Mouse (Mus musculus) neural tube, embryonic 15.5 days (tissue): ENCODE measurements around the gene Armh3. TPM values are rescaled to one million over a fixed set of nuclear protein-coding genes. Genes with fewer than 3 reads are reported as not detected.

Experiments
- ATAC-seq: fragments of 200-750 bp; cut with Nextera tagmentation; 2 replicates; pipeline ENCODE4 v1.8.0; 2017; ENCODE audit warnings: mild to moderate bottlenecking, moderate TSS enrichment, moderate library complexity; ENCODE audit not compliant: low FRiP score
- H3K27ac ChIP-seq: fragments of 300-500 bp; sonication (generic); replicated peaks from 2 replicates; pipeline ENCODE4 v1.5.1; 2015; ENCODE audit warnings: mild to moderate bottlenecking, inconsistent platforms
- H3K27me3 ChIP-seq: fragments of 300-500 bp; sonication (generic); replicated peaks from 2 replicates; pipeline ENCODE4 v1.6.1; 2015; ENCODE audit warnings: inconsistent platforms
- H3K36me3 ChIP-seq: fragments of 300-500 bp; sonication (generic); 2 replicates; pipeline ENCODE4 v1.6.1; 2015; ENCODE audit warnings: inconsistent platforms
- H3K4me1 ChIP-seq: fragments of 300-500 bp; sonication (generic); 2 replicates; pipeline ENCODE4 v1.6.1; 2015; ENCODE audit warnings: inconsistent platforms
- H3K4me2 ChIP-seq: fragments of 300-500 bp; sonication (generic); 2 replicates; pipeline ENCODE4 v1.6.1; 2015; ENCODE audit warnings: inconsistent platforms, mild to moderate bottlenecking, moderate library complexity
- H3K4me3 ChIP-seq: fragments of 300-500 bp; sonication (generic); replicated peaks from 2 replicates; pipeline ENCODE4 v1.5.1; 2015; ENCODE audit warnings: mild to moderate bottlenecking, inconsistent platforms
- H3K9ac ChIP-seq: fragments of 300-500 bp; sonication (generic); replicated peaks from 2 replicates; pipeline ENCODE4 v1.6.1; 2015; ENCODE audit warnings: mild to moderate bottlenecking, inconsistent platforms
- H3K9me3 ChIP-seq: fragments of 300-500 bp; sonication (generic); replicated peaks from 2 replicates; pipeline ENCODE4 v1.6.1; 2016; ENCODE audit warnings: inconsistent platforms
- WGBS: fragments of 180-500 bp; shearing (Covaris S2); methylation state at CpG from one replicate; pipeline ENCODE4 v1.1.7; 2015; ENCODE audit warnings: mixed read lengths; 5-methylcytosine and 5-hydroxymethylcytosine counted together
- polyA plus RNA-seq: library from polyadenylated mRNA; unstranded; fragments of >200 nt; fragmentation: Nextera tagmentation; extraction: Ambion mirVana; gene quantifications from 2 replicates; pipeline ENCODE4 v1.2.1, GENCODE M21; 2015

Gene Armh3
- polyA plus RNA-seq, 1 experiment from 2014 or later = 20.5 TPM

DNA sequence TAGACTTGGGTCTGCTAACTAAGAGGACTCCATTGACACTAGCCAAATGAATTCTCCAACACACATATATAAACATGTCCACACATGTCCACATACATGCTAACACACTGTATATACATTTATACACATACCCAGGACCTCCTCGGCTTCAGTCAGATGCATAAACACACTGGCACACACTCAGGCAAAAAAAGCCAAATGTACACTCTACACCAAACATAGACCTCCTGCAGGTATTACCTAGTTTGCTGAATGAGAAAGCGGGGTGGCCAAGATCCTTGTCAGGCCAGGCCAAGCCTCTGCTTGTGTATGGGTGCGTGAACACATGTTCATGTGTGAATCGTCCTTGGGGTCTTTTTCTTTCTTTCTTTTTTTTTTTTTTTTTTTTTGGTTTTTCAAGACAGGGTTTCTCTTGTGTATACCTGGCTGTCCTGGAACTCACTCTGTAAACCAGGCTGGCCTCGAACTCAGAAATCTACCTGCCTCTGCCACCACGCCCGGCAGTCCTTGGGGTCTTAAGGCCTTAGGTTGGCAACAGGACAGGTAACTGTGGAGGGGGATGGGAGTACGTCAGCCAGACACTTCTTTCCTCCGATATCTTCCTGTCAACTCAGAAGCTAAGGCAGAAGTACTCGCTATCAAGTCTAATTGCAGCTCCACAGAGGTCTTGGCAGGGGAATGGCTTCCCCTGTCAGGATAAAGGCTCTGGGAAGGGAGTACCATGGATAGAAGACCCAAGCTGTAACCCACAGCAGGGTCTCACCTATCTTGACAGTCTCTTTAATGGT lies 32.1 kb upstream of the Armh3 start:
- no peaks in the 10 kb centered on the region for H3K27me3 ChIP-seq
- peaks cover 41% of the 10 kb centered on the region for H3K36me3 ChIP-seq
- no peak overlapping the region for H3K4me2 ChIP-seq
- H3K27ac ChIP-seq = no peak overlapping the region
- H3K9ac ChIP-seq = no peak overlapping the region
- H3K9me3 ChIP-seq = no peaks in the 10 kb centered on the region
- H3K4me1 ChIP-seq = no peaks in the 10 kb centered on the region
- H3K4me3 ChIP-seq = no peak overlapping the region
- ATAC-seq = no peak
- whole genome bisulfite sequencing = 95% methylated on average over 10 of the region's 10 CpGs

GRCm38 (mm10) chr19:46029652-46030051 lies 31.4 kb upstream of the Armh3 start:
- ATAC-seq = no peak
- no peaks in the 10 kb centered on the region for H3K4me1 ChIP-seq
- no peaks in the 10 kb centered on the region for H3K9me3 ChIP-seq
- WGBS = 90% methylated on average over 1 of the region's 1 CpGs
- no peak overlapping the region for H3K4me3 ChIP-seq
- peaks cover 34% of the 10 kb centered on the region for H3K36me3 ChIP-seq
- no peak overlapping the region for H3K27ac ChIP-seq
- H3K27me3 ChIP-seq = no peaks in the 10 kb centered on the region
- H3K9ac ChIP-seq = no peak overlapping the region
- no peak overlapping the region for H3K4me2 ChIP-seq

GRCm38 (mm10) chr19:46028747-46029320 lies 30.5 kb upstream of the Armh3 start:
- 77% methylated on average over 11 of the region's 11 CpGs for WGBS
- Histone ChIP-seq H3K36me3 (peaks cover 25% of the 10 kb centered on the region), H3K27ac (no peak overlapping the region), H3K4me3 (no peak overlapping the region), H3K4me1 (no peaks in the 10 kb centered on the region), H3K4me2 (no peak overlapping the region), H3K9me3 (no peaks in the 10 kb centered on the region), H3K9ac (no peak overlapping the region), H3K27me3 (no peaks in the 10 kb centered on the region)
- no peak for ATAC-seq

DNA sequence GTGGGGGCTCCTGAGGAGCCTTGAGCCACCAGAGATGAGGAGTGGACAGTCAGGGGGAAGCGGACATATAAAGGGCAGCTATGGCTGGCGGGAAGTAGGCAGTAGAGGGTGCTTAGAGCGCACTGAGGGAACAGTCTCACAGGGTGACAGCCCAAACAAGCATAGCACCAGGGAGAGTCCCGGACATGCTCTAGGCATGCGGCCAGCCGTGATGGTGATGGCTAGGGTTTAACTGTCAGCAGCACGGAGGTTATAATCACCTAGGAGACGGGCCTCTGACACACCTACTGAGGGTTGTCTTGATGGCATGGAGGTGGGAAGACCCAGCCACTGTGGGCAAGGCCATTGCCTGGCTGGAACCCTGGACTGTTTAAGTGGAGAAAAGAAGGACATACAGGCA lies 28.3 kb upstream of the Armh3 start:
- no peak for ATAC-seq
- H3K9ac ChIP-seq = no peak overlapping the region
- H3K27me3 ChIP-seq = no peaks in the 10 kb centered on the region
- H3K36me3 ChIP-seq = peaks cover 4% of the 10 kb centered on the region; the same call in 1 of the 2 replicates
- H3K9me3 ChIP-seq = no peaks in the 10 kb centered on the region
- WGBS = 63% methylated on average over 8 of the region's 8 CpGs
- H3K4me2 ChIP-seq = no peak overlapping the region
- no peaks in the 10 kb centered on the region for H3K4me1 ChIP-seq
- H3K27ac ChIP-seq = no peak overlapping the region
- no peak overlapping the region for H3K4me3 ChIP-seq

GRCm38 (mm10) chr19:46024959-46025358 lies 26.7 kb upstream of the Armh3 start:
- Histone ChIP-seq H3K4me2 (no peak overlapping the region), H3K4me1 (no peaks in the 10 kb centered on the region), H3K27ac (no peak overlapping the region), H3K9ac (no peak overlapping the region), H3K36me3 (no peaks in the 10 kb centered on the region), H3K4me3 (no peak overlapping the region), H3K9me3 (no peaks in the 10 kb centered on the region), H3K27me3 (no peaks in the 10 kb centered on the region)
- ATAC-seq = no peak
- WGBS = 82% methylated on average over 6 of the region's 6 CpGs

GRCm38 (mm10) chr19:46016023-46016422 lies 17.7 kb upstream of the Armh3 start:
- H3K4me1 ChIP-seq = no peaks in the 10 kb centered on the region
- H3K9ac ChIP-seq = no peak overlapping the region
- no peak for ATAC-seq
- H3K36me3 ChIP-seq = no peaks in the 10 kb centered on the region
- 96% methylated on average over 2 of the region's 2 CpGs for WGBS
- no peaks in the 10 kb centered on the region for H3K27me3 ChIP-seq
- no peak overlapping the region for H3K4me2 ChIP-seq
- no peaks in the 10 kb centered on the region for H3K9me3 ChIP-seq
- no peak overlapping the region for H3K4me3 ChIP-seq
- H3K27ac ChIP-seq = no peak overlapping the region

DNA sequence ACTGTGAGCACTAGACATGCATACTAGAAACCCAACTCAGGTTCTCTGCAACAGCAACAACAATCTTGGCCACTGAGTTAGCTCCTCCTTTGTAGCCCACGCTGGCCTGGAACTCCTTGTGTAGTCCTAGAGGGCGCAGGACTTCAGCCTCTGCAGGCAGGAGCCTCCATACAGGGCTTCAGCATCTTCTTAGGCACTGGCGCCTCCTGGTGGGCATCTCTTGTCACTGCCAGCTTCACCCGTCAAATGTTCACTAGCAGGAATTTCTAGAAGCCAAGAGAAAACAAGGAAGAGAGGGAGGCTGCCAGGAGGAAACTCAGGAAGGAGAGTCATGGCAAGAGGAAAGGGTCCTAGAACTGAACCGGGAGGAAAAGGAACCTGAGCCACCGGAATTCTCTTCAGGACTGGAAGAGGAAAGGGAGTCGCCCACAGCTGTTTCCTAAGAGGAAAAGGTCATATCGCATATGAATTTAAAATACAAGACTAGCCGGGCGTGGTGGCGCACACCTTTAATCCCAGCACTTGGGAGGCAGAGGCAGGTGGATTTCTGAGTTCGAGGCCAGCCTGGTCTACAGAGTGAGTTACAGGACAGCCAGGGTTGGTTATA lies 16.4 kb upstream of the Armh3 start:
- WGBS = 39% methylated on average over 12 of the region's 12 CpGs
- no peak overlapping the region for H3K4me3 ChIP-seq
- H3K9ac ChIP-seq = no peak overlapping the region
- H3K4me1 ChIP-seq = no peaks in the 10 kb centered on the region
- H3K36me3 ChIP-seq = no peaks in the 10 kb centered on the region
- H3K27ac ChIP-seq = no peak overlapping the region
- no peaks in the 10 kb centered on the region for H3K9me3 ChIP-seq
- H3K27me3 ChIP-seq = no peaks in the 10 kb centered on the region
- ATAC-seq = no peak
- no peak overlapping the region for H3K4me2 ChIP-seq

DNA sequence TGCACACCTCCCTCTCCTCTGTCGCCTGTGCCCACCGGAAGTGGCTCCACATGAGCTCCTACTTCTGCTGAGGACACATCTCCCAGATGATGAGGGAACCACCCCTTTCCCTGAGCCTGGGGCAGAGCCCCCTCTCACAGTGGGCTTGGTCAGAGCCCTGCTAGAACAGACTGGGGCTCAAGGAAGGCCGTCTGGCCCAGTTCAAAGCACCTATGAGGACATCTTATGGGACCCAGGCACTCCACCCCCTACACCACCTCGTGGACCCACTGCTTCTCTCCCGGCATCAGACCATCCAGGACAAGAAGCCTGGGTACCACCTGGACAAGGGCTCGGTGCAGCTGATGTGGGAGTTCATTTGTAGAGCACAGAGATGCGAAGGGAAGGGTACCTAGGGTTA lies 7.4 kb upstream of the Armh3 start:
- Histone ChIP-seq H3K27ac (no peak overlapping the region), H3K36me3 (no peaks in the 10 kb centered on the region), H3K4me3 (no peak overlapping the region), H3K9ac (no peak overlapping the region), H3K4me2 (no peak overlapping the region), H3K9me3 (no peaks in the 10 kb centered on the region), H3K27me3 (peaks cover 3% of the 10 kb centered on the region; the same call in 1 of the 2 replicates), H3K4me1 (peaks cover 15% of the 10 kb centered on the region)
- 87% methylated on average over 7 of the region's 7 CpGs for WGBS
- ATAC-seq = no peak

DNA sequence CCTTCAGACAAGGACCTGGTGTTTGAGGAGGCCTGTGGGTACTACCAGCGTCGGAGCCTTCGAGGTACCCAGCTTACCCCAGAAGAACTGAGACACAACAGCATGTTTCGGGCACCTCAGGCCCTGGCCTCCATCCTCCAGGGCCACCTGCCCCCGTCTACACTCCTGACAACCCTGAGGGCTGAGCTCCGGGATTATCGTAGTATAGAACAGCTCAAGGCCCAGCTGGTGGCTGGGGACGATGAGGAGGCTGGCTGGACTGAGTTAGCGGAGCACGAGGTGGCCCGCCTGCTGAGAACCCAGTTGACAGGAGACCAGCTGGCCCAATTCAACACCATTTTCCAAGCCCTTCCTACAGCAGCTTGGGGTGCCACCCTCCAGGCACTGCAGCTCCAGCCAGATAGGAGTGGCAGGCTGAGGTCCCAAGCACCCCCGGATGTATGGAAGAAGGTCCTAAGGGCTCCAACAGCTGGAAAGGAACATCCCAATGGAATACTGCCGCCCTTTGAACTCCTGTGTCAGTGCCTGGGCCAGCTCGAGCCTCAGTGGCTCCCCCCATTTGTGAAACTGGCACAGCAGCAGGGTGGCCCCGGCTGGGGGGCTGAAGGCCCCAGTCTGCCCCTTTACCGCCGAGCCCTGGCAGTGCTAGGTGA lies 6.7 kb upstream of the Armh3 start:
- Histone ChIP-seq H3K4me1 (peaks cover 15% of the 10 kb centered on the region), H3K27me3 (peaks cover 3% of the 10 kb centered on the region; the same call in 1 of the 2 replicates), H3K36me3 (no peaks in the 10 kb centered on the region), H3K4me2 (no peak overlapping the region), H3K9ac (no peak overlapping the region), H3K27ac (no peak overlapping the region), H3K9me3 (no peaks in the 10 kb centered on the region), H3K4me3 (no peak overlapping the region)
- WGBS = 77% methylated on average over 17 of the region's 17 CpGs
- ATAC-seq = no peak

DNA sequence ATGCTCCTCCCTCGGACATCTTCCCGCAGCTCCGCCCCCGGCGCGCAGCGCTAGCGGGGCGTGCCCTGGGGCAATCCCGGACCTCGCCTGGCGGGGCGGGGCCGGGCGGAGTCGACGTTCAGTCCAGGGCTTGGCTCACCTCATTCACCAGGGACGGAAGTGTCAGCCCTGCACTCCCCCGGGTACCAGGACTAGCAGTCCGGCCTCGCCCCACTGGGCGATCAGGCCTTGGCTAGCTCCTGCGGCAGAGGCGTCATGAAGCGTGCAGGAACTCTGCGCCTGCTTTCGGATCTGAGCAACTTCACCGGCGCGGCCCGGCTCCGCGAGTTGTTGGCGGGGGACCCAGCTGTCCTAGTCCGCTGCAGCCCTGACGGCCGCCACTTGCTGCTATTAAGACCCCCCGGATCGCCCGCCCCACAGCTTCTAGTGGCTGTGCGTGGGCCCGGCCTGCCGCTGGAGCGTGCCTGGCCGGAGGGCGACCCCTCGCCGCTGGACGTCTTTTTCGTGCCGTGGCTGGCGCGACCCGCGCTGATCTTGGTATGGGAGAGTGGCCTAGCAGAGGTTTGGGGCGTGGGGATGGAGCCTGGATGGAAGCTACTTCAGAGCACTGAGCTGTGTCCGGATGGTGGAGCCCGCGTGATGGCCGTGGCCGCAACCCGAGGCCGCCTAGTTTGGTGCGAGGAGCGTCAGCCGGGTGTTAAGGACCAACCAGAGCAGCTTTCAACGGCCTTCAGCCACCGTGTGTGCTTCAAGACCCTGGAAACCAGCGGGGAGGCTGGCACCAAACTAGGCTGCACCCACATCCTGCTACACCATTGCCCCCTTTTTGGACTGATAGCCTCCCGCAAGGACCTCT lies 5.3 kb upstream of the Armh3 start, which contains the start of gene Hps6:
Gene Hps6, plus strand, starts transcription at position 138 of the 856 bp plus-strand sequence.
- Histone ChIP-seq H3K9ac (peak within 1 kb of the TSS; percentile 63), H3K4me2 (peak within 1 kb of the TSS; percentile 96), H3K4me3 (peak within 1 kb of the TSS; percentile 57), H3K9me3 (no peaks in the 10 kb centered on the region), H3K27ac (no peak within 1 kb of the TSS; the same call in 1 of the 2 replicates), H3K36me3 (no peaks in the 10 kb centered on the region), H3K27me3 (peaks cover 3% of the 10 kb centered on the region; the same call in 1 of the 2 replicates), H3K4me1 (peaks cover 19% of the 10 kb centered on the region)
- 1% methylated on average over 70 of the region's 70 CpGs for WGBS
- peak; percentile 54 for ATAC-seq

DNA sequence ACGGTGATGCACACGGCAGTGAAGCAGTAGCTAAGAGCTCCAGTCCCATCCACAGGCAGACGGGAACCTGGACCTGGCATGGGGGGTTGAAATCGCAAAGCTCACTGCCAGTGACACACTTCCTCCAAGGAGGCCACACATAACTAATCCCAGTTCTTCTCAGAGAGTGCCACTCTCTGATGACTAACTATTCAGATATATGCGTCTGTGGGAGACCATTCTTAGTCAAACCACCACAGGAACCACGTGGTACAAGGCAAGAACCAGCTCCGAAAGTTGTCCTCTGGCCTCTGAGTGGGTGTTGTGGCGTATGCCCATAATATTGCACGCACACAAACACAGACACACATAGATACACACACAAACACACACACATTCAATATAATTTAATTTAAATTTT lies 4.0 kb upstream of the Armh3 start:
- peaks cover 24% of the 10 kb centered on the region for H3K4me1 ChIP-seq
- no peak overlapping the region for H3K4me3 ChIP-seq
- H3K27me3 ChIP-seq = peaks cover 3% of the 10 kb centered on the region; the same call in 1 of the 2 replicates
- no peak for ATAC-seq
- H3K9ac ChIP-seq = no peak overlapping the region
- H3K27ac ChIP-seq = no peak overlapping the region
- no peaks in the 10 kb centered on the region for H3K36me3 ChIP-seq
- WGBS = 83% methylated on average over 9 of the region's 9 CpGs
- H3K4me2 ChIP-seq = no peak overlapping the region
- no peaks in the 10 kb centered on the region for H3K9me3 ChIP-seq
